ENCODE assay signal across 33 mouse cellular contexts in genomic region chr2:136938249-136938648, GRCm38 (mm10). TPM values are rescaled to one million over a fixed set of nuclear protein-coding genes. Genes with fewer than 3 reads are reported as not detected.
A peak's percentile ranks its signal among the peaks of the same experiment; 100 is the strongest.
DNase-seq lines count a peak whose midpoint lies in the region; ATAC-seq and TF ChIP-seq lines count a peak whose summit lies in the region.
"Had no signal": no experiment of that assay in that cellular context is flagged by ENCODE, and none has a peak within 500 bp of the region (broad histone marks: within the 10 kb centered on the region; RNA-seq: fewer than 3 reads in every experiment).

No protein-coding gene starts in this region.

- no peak overlapping the region for H3K4me3 ChIP-seq in embryonic fibroblast, embryonic 13.5 days (ENCODE audit: insufficient read depth, low read length)
- no peak overlapping the region for H3K4me3 ChIP-seq in hindbrain, embryonic 14.5 days (replicated peaks; ENCODE audit: low read length)
- H3K4me3 ChIP-seq: embryonic facial prominence, embryonic 10.5 days; embryonic facial prominence, embryonic 13.5 days; forebrain, embryonic 10.5 days; forebrain, embryonic 13.5 days; heart, embryonic 12.5 days; heart, embryonic 15.5 days; hindbrain, embryonic 10.5 days; hindbrain, embryonic 15.5 days had no signal

- no peaks in the 10 kb centered on the region for H3K27me3 ChIP-seq in hindbrain, embryonic 14.5 days (ENCODE audit: control insufficient read depth, insufficient read depth, low read length)
- H3K27me3 ChIP-seq: CH12.LX; embryonic facial prominence, embryonic 13.5 days; forebrain, embryonic 13.5 days; heart, embryonic 12.5 days; heart, embryonic 15.5 days; hindbrain, embryonic 15.5 days had no signal

- H3K9ac ChIP-seq in hindbrain, embryonic 14.5 days = no peak overlapping the region
- H3K9ac ChIP-seq: embryonic facial prominence, embryonic 13.5 days; forebrain, embryonic 13.5 days; heart, embryonic 12.5 days; heart, embryonic 15.5 days; hindbrain, embryonic 15.5 days had no signal

- no peak overlapping the region for H3K4me2 ChIP-seq in hindbrain, embryonic 14.5 days (replicated peaks)
- H3K4me2 ChIP-seq: embryonic facial prominence, embryonic 13.5 days; forebrain, embryonic 13.5 days; heart, embryonic 12.5 days; heart, embryonic 15.5 days; hindbrain, embryonic 15.5 days had no signal

- H3K9me3 ChIP-seq in hindbrain, embryonic 14.5 days (ENCODE audit: control insufficient read depth, low read length) = no peaks in the 10 kb centered on the region
- H3K9me3 ChIP-seq: embryonic facial prominence, embryonic 10.5 days; embryonic facial prominence, embryonic 13.5 days; forebrain, embryonic 10.5 days; forebrain, embryonic 13.5 days; G1E; heart, embryonic 12.5 days; heart, embryonic 15.5 days; hindbrain, embryonic 10.5 days; hindbrain, embryonic 15.5 days had no signal

- TF ChIP-seq CTCF in embryonic fibroblast, embryonic 13.5 days (IDR thresholded peaks at IDR 0.05; ENCODE audit: borderline replicate concordance, insufficient read depth, low read length) = no peak

- peaks cover 5% of the 10 kb centered on the region; the same call in 1 of the 2 replicates for H3K4me1 ChIP-seq in embryonic fibroblast, embryonic 13.5 days (ENCODE audit: control insufficient read depth, insufficient read depth, low read length)
- H3K4me1 ChIP-seq in hindbrain, embryonic 14.5 days (replicated peaks; ENCODE audit: control insufficient read depth, insufficient read depth, low read length) = no peaks in the 10 kb centered on the region
- H3K4me1 ChIP-seq: embryonic facial prominence, embryonic 10.5 days; embryonic facial prominence, embryonic 13.5 days; forebrain, embryonic 10.5 days; forebrain, embryonic 13.5 days; heart, embryonic 12.5 days; heart, embryonic 15.5 days; hindbrain, embryonic 10.5 days; hindbrain, embryonic 15.5 days had no signal

- H3K36me3 ChIP-seq in hindbrain, embryonic 14.5 days (replicated peaks; ENCODE audit: control insufficient read depth, insufficient read depth) = no peaks in the 10 kb centered on the region
- H3K36me3 ChIP-seq: embryonic facial prominence, embryonic 10.5 days; embryonic facial prominence, embryonic 13.5 days; forebrain, embryonic 10.5 days; heart, embryonic 12.5 days; heart, embryonic 15.5 days; hindbrain, embryonic 10.5 days; hindbrain, embryonic 15.5 days had no signal

- peak overlapping the region; percentile 88 for H3K27ac ChIP-seq in embryonic fibroblast, embryonic 13.5 days (ENCODE audit: insufficient read depth, low read length)
- H3K27ac ChIP-seq in hindbrain, embryonic 14.5 days = no peak overlapping the region
- H3K27ac ChIP-seq: embryonic facial prominence, embryonic 10.5 days; embryonic facial prominence, embryonic 13.5 days; forebrain, embryonic 10.5 days; forebrain, embryonic 13.5 days; heart, embryonic 15.5 days; hindbrain, embryonic 10.5 days; hindbrain, embryonic 15.5 days had no signal

- peak; percentile 74; the same call in 1 of the 2 replicates for ATAC-seq in frontal cortex, adult (ENCODE audit: low TSS enrichment)
- ATAC-seq in hindbrain, embryonic 14.5 days (ENCODE audit: low FRiP score) = no peak
- ATAC-seq: forebrain, embryonic 13.5 days; forebrain, embryonic 16.5 days; intestine, postnatal 0 days had no signal

- no peak for TF ChIP-seq POLR2A in embryonic fibroblast, embryonic 13.5 days (IDR thresholded peaks at IDR 0.05; ENCODE audit: low read depth, low read length)

- no peak for DNase-seq in frontal cortex, postnatal 14 days (ENCODE audit: low spot score in 2 of 2)
- DNase-seq in telencephalon, adult 2 months (ENCODE audit: low read depth, low spot score) = peak; percentile 28
- DNase-seq in hindbrain, embryonic 14.5 days (ENCODE audit: low spot score) = no peak
- no peak for DNase-seq in lung, postnatal 36 days
- DNase-seq: adrenal gland, adult 2 months; adrenal gland, postnatal 25 days; B cell, adult 2 months; cerebellum, adult 11 months; cerebellum, adult 8-10 months; cerebellum, postnatal 10 days; cerebellum, postnatal 36 days; embryo, embryonic 11 days; gastrocnemius, postnatal 25 days; heart, adult 18-20 months; heart, postnatal 10 days; heart, postnatal 36 days had no signal

- WGBS in hindbrain, embryonic 14.5 days = 92% methylated on average over 1 of the region's 1 CpGs

RNA-seq across cellular contexts. Expression of gene AL731706.1, which starts 47.1 kb away (rescaled TPM):
- polyA plus RNA-seq in embryonic fibroblast, embryonic 13.5 days (2011; ENCODE audit: insufficient read length, low read depth, missing spikeins) = 6.8 and 10.4 TPM in 2 replicates
- 23.5 and 24.0 TPM in 2 replicates for polyA plus RNA-seq in hindbrain, embryonic 14.5 days (2014; fragmentation: Nextera tagmentation; extraction: Ambion mirVana)

RNA-seq across cellular contexts. Expression of gene Mkks, which starts 47.1 kb away (rescaled TPM):
- 15.9 and 20.6 TPM in 2 replicates for polyA plus RNA-seq in embryonic fibroblast, embryonic 13.5 days (2011; ENCODE audit: insufficient read length, low read depth, missing spikeins)
- 11.7 and 16.5 TPM in 2 replicates for polyA plus RNA-seq in hindbrain, embryonic 14.5 days (2014; fragmentation: Nextera tagmentation; extraction: Ambion mirVana)

RNA-seq across cellular contexts. Expression of gene Slx4ip, which starts 47.2 kb away (rescaled TPM):
- 7.2 and 7.4 TPM in 2 replicates for polyA plus RNA-seq in embryonic fibroblast, embryonic 13.5 days (2011; ENCODE audit: insufficient read length, low read depth, missing spikeins)
- 13.0 and 13.7 TPM in 2 replicates for polyA plus RNA-seq in hindbrain, embryonic 14.5 days (2014; fragmentation: Nextera tagmentation; extraction: Ambion mirVana)

RNA-seq across cellular contexts. Expression of gene AL731706.2, which starts 52.8 kb away (rescaled TPM):
- polyA plus RNA-seq in embryonic fibroblast, embryonic 13.5 days (2011; ENCODE audit: insufficient read length, low read depth, missing spikeins) = 8.8 and 17.9 TPM in 2 replicates
- polyA plus RNA-seq in hindbrain, embryonic 14.5 days (2014; fragmentation: Nextera tagmentation; extraction: Ambion mirVana) = 23.4 and 24.4 TPM in 2 replicates
- polyA plus RNA-seq: adrenal gland, adult 2 months; cortical plate, adult 2 months; frontal cortex, adult 2 months; G1E; gonadal fat pad, adult 2 months had no signal
